Mouse (Mus musculus) T-helper 17 cell (primary cell): ENCODE results near the gene Zfp446.
"Not testable (repeated sequence)": the region's sequence is repeated elsewhere in the genome, so short reads cannot be mapped to it uniquely, and the experiment has no call there.

Experiments used
- in situ Hi-C, 2 experiments: fragments of 300-600 bp; cut with MboI, MseI; formaldehyde crosslinking; loops; 1 replicate in 1 of 2; 2 replicates in 1 of 2; pipeline ENCODE4 v1.15.1; 2025; ENCODE audit warnings: high pct_unique_total_duplicates in 2 of 2

Zfp446 gene

GRCm38 (mm10) chr7:12977682-12978389, at the start of gene Zfp446:
Gene Zfp446 (plus strand): TSS chr7:12977848.
- in situ Hi-C loops = no loop called here

DNA sequence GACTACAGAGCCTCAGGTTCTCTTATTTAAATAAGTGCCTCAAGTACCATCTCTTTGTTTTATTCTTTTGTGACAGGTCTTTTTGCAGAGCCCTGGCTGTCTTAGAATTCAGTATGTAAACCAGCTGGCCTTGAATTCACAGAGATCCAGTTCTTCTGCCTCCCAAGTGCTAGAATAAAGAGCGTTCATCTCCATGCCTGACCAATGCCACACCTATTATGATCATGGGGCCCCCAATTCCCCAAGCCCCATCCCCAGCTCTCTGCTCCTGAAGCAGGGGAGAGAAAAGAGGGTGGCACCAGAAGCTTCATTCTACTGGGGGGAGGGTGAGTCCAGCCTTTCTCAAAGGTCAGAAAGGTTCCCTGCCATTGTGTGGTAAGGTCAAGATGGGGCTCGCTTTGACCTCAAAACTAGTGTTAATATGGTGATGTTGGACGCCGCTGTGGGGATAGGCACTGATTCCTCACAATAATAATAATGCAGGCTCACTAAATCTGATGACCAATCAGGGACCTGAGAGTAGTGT, 44.0 kb upstream of the Zfp446 start:
- in situ Hi-C loops = no loop called here

- in situ Hi-C loops = no loop called here
Measured at GRCm38 (mm10) chr7:12934808-12935207, 42.8 kb upstream of the Zfp446 start.

- in situ Hi-C loops = not testable (repeated sequence)
Measured at GRCm38 (mm10) chr7:12937254-12937803, 40.3 kb upstream of the Zfp446 start.

DNA sequence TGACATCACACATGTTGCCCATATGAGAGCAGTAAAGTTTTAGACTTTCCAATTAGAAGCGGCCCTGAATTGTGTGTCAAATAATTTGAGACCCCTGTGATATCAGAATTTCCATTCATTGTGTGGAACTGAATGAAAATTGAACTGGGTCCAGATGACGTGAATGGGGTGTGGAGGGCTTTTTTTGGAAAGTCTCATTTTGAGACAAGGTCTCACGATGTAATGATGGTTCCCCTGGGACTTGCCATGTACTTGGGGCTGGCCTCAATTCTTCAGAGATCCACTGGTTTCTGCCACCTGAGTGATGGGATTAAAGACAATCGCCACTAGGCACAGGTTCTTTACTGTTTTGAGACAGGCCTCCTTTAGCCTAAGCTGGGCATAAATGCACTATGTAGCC, 37.0 kb upstream of the Zfp446 start:
- in situ Hi-C loops = loop anchor here in 1 of 2 experiments (5.0 kb wide), 1 partner anchor 67 kb away; no protein-coding TSS in a partner anchor

DNA sequence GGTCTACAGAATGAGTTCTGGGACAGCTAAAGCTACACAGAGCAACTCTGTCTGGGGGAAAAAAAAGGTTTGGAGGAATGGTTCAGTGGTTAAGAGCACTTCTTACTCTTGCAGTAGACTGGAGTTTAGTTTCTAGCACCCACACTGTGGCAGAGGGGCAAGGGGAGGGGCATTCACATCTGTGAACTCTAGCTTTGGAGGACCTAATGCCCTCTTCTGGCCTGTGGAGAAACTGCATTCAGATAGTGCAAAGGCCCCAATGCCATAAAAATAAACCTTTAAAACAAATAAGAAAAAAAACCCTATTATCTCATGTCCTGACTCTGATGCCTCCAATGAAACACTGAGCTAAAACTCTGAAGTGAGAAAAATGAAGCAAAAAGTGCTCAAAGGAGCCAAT, 34.2 kb upstream of the Zfp446 start:
- in situ Hi-C loops = loop anchor here in 1 of 2 experiments (5.0 kb wide), 1 partner anchor 64 kb away; no protein-coding TSS in a partner anchor

DNA sequence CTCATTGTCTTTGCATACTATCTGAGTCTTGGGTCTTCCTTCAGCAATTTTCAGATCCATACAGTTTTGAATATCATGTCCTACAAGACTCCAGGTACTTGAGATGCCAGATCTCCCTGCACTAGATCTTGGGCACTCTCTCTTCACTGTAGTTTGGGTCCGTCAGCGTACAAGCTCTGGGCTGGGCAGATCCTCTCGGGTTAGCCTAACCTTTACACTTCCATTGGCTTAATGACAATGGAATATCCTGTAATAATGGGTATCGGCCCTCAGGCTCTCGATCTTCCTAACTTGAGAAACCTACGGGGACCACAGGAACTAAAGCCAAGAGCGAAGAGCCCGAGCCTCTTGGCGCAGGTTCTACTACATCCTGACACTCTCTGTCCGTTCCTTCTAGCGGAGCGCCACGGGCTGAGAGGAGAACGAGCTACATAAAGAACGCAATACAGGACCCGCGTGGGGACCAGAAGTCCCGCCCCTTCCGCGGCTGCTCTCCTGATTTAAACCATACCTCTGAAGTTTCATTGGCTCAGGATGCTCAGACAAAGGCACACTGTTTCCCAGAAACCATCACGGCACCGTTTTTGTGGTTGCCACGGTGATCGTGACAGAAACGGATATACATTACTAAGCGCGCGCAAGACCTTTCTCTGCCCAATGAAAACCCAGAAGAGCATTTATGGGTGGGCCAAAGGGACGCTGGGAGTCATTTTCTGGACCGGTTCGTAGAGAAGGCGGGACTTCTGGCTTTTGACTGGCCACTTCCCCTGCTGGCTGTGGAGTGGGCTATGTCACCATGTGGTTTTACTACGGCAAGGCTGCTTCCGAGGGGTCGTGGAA, 28.4 kb upstream of the Zfp446 start:
- in situ Hi-C loops = no loop called here

- in situ Hi-C loops = loop anchor here in 1 of 2 experiments (5.0 kb wide), 1 partner anchor 57 kb away; no protein-coding TSS in a partner anchor
Measured at GRCm38 (mm10) chr7:12949872-12950229, 27.8 kb upstream of the Zfp446 start.

DNA sequence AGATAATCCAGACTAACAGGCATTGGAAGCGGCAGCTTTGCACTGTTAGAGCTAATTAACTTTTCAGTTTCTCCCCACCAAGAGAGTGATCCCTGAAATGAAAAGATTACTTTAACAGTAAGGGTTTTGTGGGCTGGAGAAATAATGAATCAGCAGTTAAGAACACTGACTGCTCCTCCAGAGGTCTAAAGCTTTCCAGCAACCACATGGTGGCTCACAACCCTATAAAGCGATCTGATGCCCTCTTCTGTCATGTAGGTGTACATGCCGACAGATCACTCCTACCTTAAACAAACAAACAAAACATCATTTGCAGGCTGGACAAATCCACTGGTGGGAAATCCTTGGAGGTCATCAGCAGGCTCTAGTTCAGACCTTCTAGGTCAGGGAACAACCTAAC, 22.8 kb upstream of the Zfp446 start:
- in situ Hi-C loops = loop anchor here in 1 of 2 experiments (5.0 kb wide), 1 partner anchor 52 kb away; no protein-coding TSS in a partner anchor

- in situ Hi-C loops = no loop called here
Measured at GRCm38 (mm10) chr7:12957511-12957910, 20.1 kb upstream of the Zfp446 start.

GRCm38 (mm10) chr7:12958948-12959347, 18.7 kb upstream of the Zfp446 start:
- in situ Hi-C loops = no loop called here

DNA sequence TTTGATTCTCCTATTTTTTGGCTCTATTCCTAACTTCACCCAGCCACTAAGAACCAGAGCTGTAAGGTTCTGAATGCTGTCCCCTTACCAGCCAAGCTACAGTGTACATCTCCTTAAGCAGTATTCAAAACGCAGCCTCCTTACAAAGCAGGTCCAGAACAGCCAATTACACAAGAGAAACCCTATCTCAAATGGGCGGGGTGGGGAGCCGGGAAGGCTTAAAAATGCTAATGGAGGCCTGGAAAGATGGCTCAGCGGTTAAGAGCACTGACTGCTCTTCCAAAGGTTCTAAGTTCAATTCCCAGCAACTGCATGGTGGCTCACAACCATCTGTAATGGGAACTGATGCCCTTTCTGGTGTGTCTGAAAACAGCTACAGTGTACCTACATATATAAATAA, 17.9 kb upstream of the Zfp446 start:
- in situ Hi-C loops = no loop called here

DNA sequence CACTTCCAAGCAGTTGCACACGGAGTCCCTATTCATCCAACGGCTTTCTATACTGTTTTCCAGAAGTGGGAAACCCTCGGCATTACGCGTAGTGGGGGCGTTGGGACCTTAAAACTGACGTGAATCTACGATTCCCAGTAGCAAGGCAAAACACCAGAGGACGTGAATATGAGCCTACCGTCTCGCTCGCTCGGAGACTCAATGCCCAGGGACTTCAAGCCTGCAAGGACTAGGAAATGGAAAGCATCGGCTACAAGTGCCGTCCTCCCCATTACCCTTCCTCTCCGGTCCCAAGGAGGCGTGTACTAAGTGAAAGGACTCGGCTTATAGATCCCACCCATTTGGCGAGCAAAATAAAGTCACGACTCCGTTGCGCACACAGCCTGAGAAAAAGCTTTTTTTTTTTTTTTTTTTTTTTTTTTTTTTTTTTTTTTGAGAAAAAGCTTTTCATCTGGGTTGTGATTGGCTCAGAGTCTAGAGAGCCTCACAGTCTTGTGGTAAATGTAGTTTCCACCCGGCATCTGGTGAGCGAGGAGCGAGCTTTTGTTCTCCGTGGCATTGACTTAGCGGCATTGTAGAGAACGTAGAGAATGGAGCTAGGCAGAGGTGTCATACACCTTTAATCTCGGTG, 16.0 kb upstream of the Zfp446 start:
- in situ Hi-C loops = no loop called here

GRCm38 (mm10) chr7:12965678-12966091, 12.0 kb upstream of the Zfp446 start, which contains the start of gene Zfp324:
Gene Zfp324 (plus strand): TSS chr7:12965838.
- in situ Hi-C loops = no loop called here

DNA sequence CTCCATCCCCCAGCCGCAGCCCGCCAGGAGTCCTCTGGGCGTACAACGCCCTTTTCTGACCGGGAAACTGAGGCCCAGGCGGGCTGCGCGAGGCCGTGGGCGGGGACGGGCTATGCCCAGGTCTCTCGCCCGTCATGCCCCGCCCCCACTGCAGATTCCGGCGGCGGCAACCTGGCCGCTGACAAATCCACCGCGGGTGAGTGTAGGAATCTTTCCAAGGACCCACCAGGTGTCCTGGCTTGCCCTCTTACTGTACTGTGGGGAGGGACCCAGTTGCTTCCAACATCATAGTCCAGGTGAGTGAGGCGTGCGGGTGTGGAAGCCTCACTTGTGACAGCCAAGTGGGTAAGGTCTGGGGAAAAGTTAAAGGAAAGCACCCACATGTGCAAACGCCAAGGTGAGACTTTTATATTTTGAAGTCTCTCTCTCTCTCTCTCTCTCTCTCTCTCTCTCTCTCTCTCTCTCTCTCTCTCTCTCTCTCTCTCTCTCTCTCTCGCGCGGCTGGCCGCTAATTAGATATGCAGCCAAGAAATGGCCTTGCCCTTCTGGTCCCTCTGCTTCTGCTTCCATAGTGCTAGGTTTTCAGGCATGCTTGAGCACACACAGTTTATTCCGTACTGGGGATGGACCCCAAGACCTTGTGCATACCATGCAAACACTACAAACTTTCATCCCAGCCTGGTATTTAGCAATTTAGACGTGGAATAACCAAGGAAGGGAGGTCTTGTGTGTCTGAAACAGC, 11.4 kb upstream of the Zfp446 start:
- in situ Hi-C loops = no loop called here

- in situ Hi-C loops = no loop called here
Measured at GRCm38 (mm10) chr7:12970906-12971305, 6.7 kb upstream of the Zfp446 start.

GRCm38 (mm10) chr7:12978931-12979722, 1.5 kb downstream of the Zfp446 start:
- in situ Hi-C loops = no loop called here

GRCm38 (mm10) chr7:12979776-12980175, 2.1 kb downstream of the Zfp446 start:
- in situ Hi-C loops = no loop called here

DNA sequence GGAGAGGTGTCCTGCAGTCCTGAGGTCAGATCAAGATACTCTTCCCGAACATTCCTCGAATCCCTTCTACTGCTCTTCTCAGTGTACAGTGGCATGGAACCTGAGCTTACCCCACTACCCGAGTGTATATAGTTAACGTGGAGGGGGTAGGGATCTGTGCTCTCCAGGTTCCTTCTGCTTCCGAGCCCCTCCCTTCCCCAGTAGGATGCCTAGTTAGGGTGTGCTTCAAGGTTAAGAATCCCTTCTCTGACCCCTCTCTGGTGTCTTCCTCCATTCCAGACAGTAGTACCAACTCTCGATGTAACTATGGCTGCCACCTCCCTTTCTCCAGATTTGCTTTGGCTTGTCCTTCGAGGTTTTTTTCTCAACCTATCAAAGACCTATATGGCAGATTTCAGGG, 2.6 kb downstream of the Zfp446 start:
- in situ Hi-C loops = no loop called here

DNA sequence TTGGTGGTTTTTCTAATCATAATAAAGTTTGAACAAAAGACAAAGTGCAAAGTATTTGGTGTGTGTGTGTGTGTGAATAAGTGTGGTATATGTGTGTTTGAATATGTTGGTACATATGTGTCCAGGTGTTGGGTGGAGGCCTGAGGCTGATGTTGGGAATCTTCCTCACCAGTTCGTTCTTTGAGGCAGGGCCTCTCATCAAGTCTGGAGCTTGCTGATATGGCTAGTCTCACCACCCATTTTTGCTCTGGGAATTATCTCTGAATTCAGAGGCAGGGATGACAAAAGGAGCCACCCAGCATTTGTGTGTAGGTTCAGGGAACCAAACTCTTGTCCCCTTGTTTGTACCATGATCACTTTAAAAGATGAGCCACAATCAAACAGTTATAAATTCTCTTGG, 8.1 kb downstream of the Zfp446 start:
- in situ Hi-C loops = no loop called here
